Mouse (Mus musculus) intestine, postnatal 0 days (tissue): ENCODE measurements around the gene Trpv4. TPM values are rescaled to one million over a fixed set of nuclear protein-coding genes. Genes with fewer than 3 reads are reported as not detected.

ENCODE experiments used
- ATAC-seq: fragments of 200-750 bp; cut with Nextera tagmentation; 2 replicates; pipeline ENCODE4 v1.8.0; 2017; ENCODE audit warnings: mild to moderate bottlenecking, moderate TSS enrichment, moderate library complexity
- H3K27ac ChIP-seq: fragments of 300-500 bp; sonication (generic); 2 replicates; pipeline ENCODE4 v1.5.1; 2014; ENCODE audit warnings: mild to moderate bottlenecking, low read depth, low read length, moderate library complexity
- H3K27me3 ChIP-seq: fragments of 300-500 bp; sonication (generic); replicated peaks from 2 replicates; pipeline ENCODE4 v1.6.1; 2014; ENCODE audit warnings: low read length, mixed read lengths; ENCODE audit not compliant: control insufficient read depth, insufficient read depth
- H3K36me3 ChIP-seq: fragments of 300-500 bp; sonication (generic); 2 replicates; pipeline ENCODE4 v1.6.1; 2014; ENCODE audit warnings: mild to moderate bottlenecking, moderate library complexity; ENCODE audit not compliant: control insufficient read depth, insufficient read depth
- H3K4me1 ChIP-seq: fragments of 300-500 bp; sonication (generic); replicated peaks from 2 replicates; pipeline ENCODE4 v1.6.1; 2014; ENCODE audit warnings: antibody characterized with exemption, low read length, mixed read lengths; ENCODE audit not compliant: control insufficient read depth, insufficient read depth
- H3K4me2 ChIP-seq: fragments of 300-500 bp; sonication (generic); replicated peaks from 2 replicates; pipeline ENCODE4 v1.6.1; 2014; ENCODE audit warnings: low read depth, mild to moderate bottlenecking, moderate library complexity
- H3K4me3 ChIP-seq: fragments of 300-500 bp; sonication (generic); 2 replicates; pipeline ENCODE4 v1.5.1; 2014; ENCODE audit warnings: low read depth, low read length
- H3K9ac ChIP-seq: fragments of 300-500 bp; sonication (generic); 2 replicates; pipeline ENCODE4 v1.6.1; 2014; ENCODE audit warnings: mild to moderate bottlenecking, low read depth, low read length
- H3K9me3 ChIP-seq: fragments of 300-500 bp; sonication (generic); 2 replicates; pipeline ENCODE4 v1.6.1; 2016; ENCODE audit warnings: mixed run types; ENCODE audit not compliant: control insufficient read depth
- CTCF ChIP-seq: sonication (generic); IDR thresholded peaks from 2 replicates; pipeline ENCODE4 v1.5.1; 2016; ENCODE audit warnings: low read depth, mild to moderate bottlenecking, control low read depth, antibody characterized with exemption, moderate library complexity
- WGBS: fragments of 180-500 bp; shearing (Covaris S2); extraction: QIAGEN DNeasy Blood & Tissue Kit; methylation state at CpG from one replicate; pipeline ENCODE4 v1.1.7; 2014; 5-methylcytosine and 5-hydroxymethylcytosine counted together
- polyA plus RNA-seq: library from polyadenylated mRNA; unstranded; fragments of >200 nt; fragmentation: Nextera tagmentation; extraction: Ambion mirVana; gene quantifications from 2 replicates; pipeline ENCODE4 v1.2.1, GENCODE M21; 2015

Gene Trpv4
- polyA plus RNA-seq, 1 experiment from 2014 or later, result 0.70 TPM

- Histone ChIP-seq H3K9ac (no peak overlapping the region), H3K36me3 (no peaks in the 10 kb centered on the region), H3K4me3 (no peak overlapping the region), H3K4me1 (no peaks in the 10 kb centered on the region), H3K27me3 (peaks cover 26% of the 10 kb centered on the region), H3K27ac (no peak overlapping the region), H3K9me3 (no peaks in the 10 kb centered on the region), H3K4me2 (no peak overlapping the region)
- ATAC-seq, result no peak
- TF ChIP-seq CTCF, result no peak
- WGBS, result 59% methylated on average over 6 of the region's 6 CpGs
Observed at GRCm38 (mm10) chr5:114661029-114661428, 2.8 kb upstream of the Trpv4 start.

GRCm38 (mm10) chr5:114657426-114657825, 795 bp downstream of the Trpv4 start:
- no peak overlapping the region for H3K27ac ChIP-seq
- no peaks in the 10 kb centered on the region for H3K9me3 ChIP-seq
- H3K27me3 ChIP-seq, result peaks cover 29% of the 10 kb centered on the region
- H3K4me3 ChIP-seq, result 0 out of 2 replicates have a peak overlapping the region, but pooled peaks have one; percentile 44
- no peak for ATAC-seq
- H3K4me2 ChIP-seq, result peak overlapping the region; percentile 74
- H3K36me3 ChIP-seq, result no peaks in the 10 kb centered on the region
- H3K9ac ChIP-seq, result no peak overlapping the region
- WGBS, result 36% methylated on average over 10 of the region's 10 CpGs
- H3K4me1 ChIP-seq, result no peaks in the 10 kb centered on the region
- TF ChIP-seq CTCF, result no peak

- Histone ChIP-seq H3K9ac (no peak overlapping the region), H3K9me3 (no peaks in the 10 kb centered on the region), H3K4me2 (no peak overlapping the region), H3K27ac (no peak overlapping the region), H3K4me1 (no peaks in the 10 kb centered on the region), H3K36me3 (no peaks in the 10 kb centered on the region), H3K27me3 (peaks cover 29% of the 10 kb centered on the region), H3K4me3 (no peak overlapping the region)
- no peak for ATAC-seq
- no peak for TF ChIP-seq CTCF
- WGBS, result 86% methylated on average over 7 of the region's 7 CpGs
Observed at GRCm38 (mm10) chr5:114656305-114656704, 1.9 kb downstream of the Trpv4 start.

DNA sequence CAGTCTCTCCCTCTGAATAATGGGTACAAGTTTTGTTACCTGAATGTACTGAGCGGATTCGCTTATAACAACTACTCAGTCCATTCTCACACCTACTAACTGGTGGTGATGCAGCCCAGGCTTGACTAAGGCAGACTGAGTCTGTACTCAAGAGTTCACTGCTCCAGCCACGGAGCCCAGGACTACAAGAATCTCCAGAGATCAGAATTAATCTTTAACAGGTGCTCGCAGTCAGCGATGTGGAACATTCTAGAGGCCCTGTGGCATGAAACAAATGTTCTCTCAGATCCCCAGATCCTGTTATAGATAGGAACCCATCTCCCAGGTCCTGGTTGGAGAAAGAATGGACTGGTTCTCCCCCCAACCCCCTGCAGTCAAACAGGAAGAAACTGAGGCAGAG, 2.5 kb downstream of the Trpv4 start:
- Histone ChIP-seq H3K27ac (no peak overlapping the region), H3K9me3 (no peaks in the 10 kb centered on the region), H3K4me2 (no peak overlapping the region), H3K4me3 (no peak overlapping the region), H3K36me3 (no peaks in the 10 kb centered on the region), H3K9ac (no peak overlapping the region), H3K4me1 (no peaks in the 10 kb centered on the region), H3K27me3 (peaks cover 32% of the 10 kb centered on the region)
- ATAC-seq, result no peak
- no peak for TF ChIP-seq CTCF
- 74% methylated on average over 5 of the region's 5 CpGs for WGBS

DNA sequence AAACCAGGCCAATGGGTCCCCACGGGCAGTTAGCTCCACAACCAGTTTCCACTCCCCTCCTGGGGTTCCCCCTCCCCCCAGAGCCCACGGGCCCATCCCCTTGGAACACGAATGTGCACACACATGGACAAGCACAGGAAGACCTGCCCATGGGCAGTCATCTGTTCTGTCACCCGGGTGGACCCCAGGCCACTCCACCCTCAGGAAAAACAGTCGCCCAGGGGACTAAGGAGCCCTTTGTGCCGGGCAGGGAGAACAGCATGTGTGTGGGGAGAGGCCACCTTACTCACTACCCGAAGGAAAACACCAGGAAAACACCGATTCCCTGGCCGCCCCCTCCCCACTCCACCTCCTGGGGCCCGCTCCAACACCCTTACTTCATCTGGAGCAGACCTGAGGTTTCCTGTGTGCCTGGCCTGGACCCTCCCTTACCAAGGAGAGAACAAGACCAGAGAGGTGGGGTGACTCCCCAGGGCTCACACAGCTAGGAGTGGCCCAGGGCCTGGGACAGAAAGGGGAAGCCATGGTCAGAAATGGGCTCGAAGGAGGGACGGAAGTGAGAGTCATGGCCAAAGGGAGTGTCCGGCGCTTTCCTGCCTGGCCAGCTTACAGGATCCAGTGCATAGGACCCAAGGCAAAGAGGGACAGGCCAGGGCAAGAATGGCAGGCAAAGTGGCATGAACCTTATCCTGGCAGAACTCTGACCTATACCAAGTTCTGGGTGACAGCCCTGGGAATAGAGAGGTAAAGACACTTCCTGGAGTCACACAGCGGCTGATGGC, 4.4 kb downstream of the Trpv4 start:
- TF ChIP-seq CTCF, result no peak
- WGBS, result 80% methylated on average over 12 of the region's 15 CpGs
- H3K27me3 ChIP-seq, result peaks cover 29% of the 10 kb centered on the region
- no peak for ATAC-seq
- H3K4me1 ChIP-seq, result no peaks in the 10 kb centered on the region
- H3K36me3 ChIP-seq, result no peaks in the 10 kb centered on the region
- H3K4me2 ChIP-seq, result no peak overlapping the region
- H3K9me3 ChIP-seq, result no peaks in the 10 kb centered on the region
- H3K4me3 ChIP-seq, result no peak overlapping the region
- no peak overlapping the region for H3K9ac ChIP-seq
- H3K27ac ChIP-seq, result no peak overlapping the region

- no peaks in the 10 kb centered on the region for H3K9me3 ChIP-seq
- TF ChIP-seq CTCF, result no peak
- 38% methylated on average over 3 of the region's 3 CpGs for WGBS
- no peaks in the 10 kb centered on the region for H3K36me3 ChIP-seq
- 0 out of 2 replicates have a peak overlapping the region, but pooled peaks have one; percentile 35 for H3K4me2 ChIP-seq
- no peak overlapping the region for H3K4me3 ChIP-seq
- peaks cover 12% of the 10 kb centered on the region; the same call in 1 of the 2 replicates for H3K27me3 ChIP-seq
- H3K27ac ChIP-seq, result no peak overlapping the region
- no peak overlapping the region for H3K9ac ChIP-seq
- H3K4me1 ChIP-seq, result 0 out of 2 replicates have a peak, but pooled peaks cover 5% of the 10 kb centered on the region
- no peak for ATAC-seq
Observed at GRCm38 (mm10) chr5:114651449-114651848, 6.8 kb downstream of the Trpv4 start.
